Mouse (Mus musculus) adrenal gland, postnatal 36 days (tissue): Measurements from ENCODE around the gene Olfr1089. TPM values are rescaled to one million over a fixed set of nuclear protein-coding genes. Genes with fewer than 3 reads are reported as not detected.

Source experiments
- DNase-seq, 2 experiments: peaks; one replicate each; pipeline ENCODE4 v3.0.0; 2021; ENCODE audit warnings: mixed read lengths in 1 of 2
- long read RNA-seq, 2 experiments: library from polyadenylated mRNA; stranded (forward); transcript quantifications; one replicate each; pipeline ENCODE4 v2.0.0; 2021; ENCODE audit warnings: borderline sequencing depth in 2 of 2
- total RNA-seq, 2 experiments: library from RNA; stranded (reverse); gene quantifications; 2 replicates each; pipeline ENCODE4 v1.2.3; 2021

Gene Olfr1089
- total RNA-seq: not detected
- long read RNA-seq, experiment 1: 0 reads
- long read RNA-seq, experiment 2: 0 reads

- no peak for DNase-seq
Observed at GRCm38 (mm10) chr2:86733601-86734000, at the start of gene Olfr1089. Gene Olfr1089, minus strand, starts transcription at chr2:86733701.

GRCm38 (mm10) chr2:86782179-86782578, 48.7 kb upstream of the Olfr1089 start, which contains the start of gene Olfr1093:
Gene Olfr1093, plus strand, starts transcription at chr2:86782479.
- DNase-seq: no peak

- DNase-seq: no peak
Observed at GRCm38 (mm10) chr2:86761050-86761449, 27.5 kb upstream of the Olfr1089 start.

- DNase-seq: no peak
Observed at GRCm38 (mm10) chr2:86758893-86759292, 25.4 kb upstream of the Olfr1089 start, which contains the start of gene Olfr1090. Gene Olfr1090, minus strand, starts transcription at chr2:86758993.

GRCm38 (mm10) chr2:86698295-86698694, 35.2 kb downstream of the Olfr1089 start, which contains the start of gene Olfr1087:
Gene Olfr1087, minus strand, starts transcription at chr2:86698395.
- DNase-seq: no peak

Other genes with a start within 250 kb of the Olfr1089 start
- not detected for gene Olfr228, start 246.3 kb downstream of the Olfr1089 start, total RNA-seq
- not detected for gene Olfr1076, start 225.2 kb downstream of the Olfr1089 start, total RNA-seq
- gene Olfr1079, start 191.2 kb downstream of the Olfr1089 start, total RNA-seq: not detected
- not detected for gene Olfr1080, start 175.5 kb downstream of the Olfr1089 start, total RNA-seq
- gene Olfr1082, start 134.7 kb downstream of the Olfr1089 start, total RNA-seq: not detected
- not detected for gene Olfr1084, start 94.0 kb downstream of the Olfr1089 start, total RNA-seq
- not detected for gene Olfr1085, start 71.7 kb downstream of the Olfr1089 start, total RNA-seq
- not detected for gene Olfr1086, start 53.6 kb downstream of the Olfr1089 start, total RNA-seq
- not detected for gene Olfr1087, start 35.3 kb downstream of the Olfr1089 start, total RNA-seq
- not detected for gene Olfr1090, start 25.3 kb upstream of the Olfr1089 start, total RNA-seq
- gene Olfr1093, start 48.8 kb upstream of the Olfr1089 start, total RNA-seq: not detected
- not detected for gene Olfr141, start 76.3 kb upstream of the Olfr1089 start, total RNA-seq
- not detected for gene Olfr1094, start 91.0 kb upstream of the Olfr1089 start, total RNA-seq
- gene Olfr1095, start 118.0 kb upstream of the Olfr1089 start, total RNA-seq: not detected
- not detected for gene Gm13723, start 141.1 kb upstream of the Olfr1089 start, total RNA-seq
- not detected for gene Olfr1097, start 158.5 kb upstream of the Olfr1089 start, total RNA-seq
- gene Olfr1098, start 190.8 kb upstream of the Olfr1089 start, total RNA-seq: not detected
- not detected for gene Olfr1099, start 227.0 kb upstream of the Olfr1089 start, total RNA-seq
- gene Olfr1100, start 246.3 kb upstream of the Olfr1089 start, total RNA-seq: not detected